Mouse (Mus musculus): ENCODE measurements around the gene Vmn1r87. TPM values are rescaled to one million over a fixed set of nuclear protein-coding genes. Genes with fewer than 3 reads are reported as not detected.
"Not testable (repeated sequence)": the region's sequence is repeated elsewhere in the genome, so short reads cannot be mapped to it uniquely, and the experiment has no call there.

Vmn1r87 gene
- total RNA-seq (2021) = not detected
- long read RNA-seq, experiment 1 = 0 reads
- long read RNA-seq, experiment 2 = 0 reads

DNA sequence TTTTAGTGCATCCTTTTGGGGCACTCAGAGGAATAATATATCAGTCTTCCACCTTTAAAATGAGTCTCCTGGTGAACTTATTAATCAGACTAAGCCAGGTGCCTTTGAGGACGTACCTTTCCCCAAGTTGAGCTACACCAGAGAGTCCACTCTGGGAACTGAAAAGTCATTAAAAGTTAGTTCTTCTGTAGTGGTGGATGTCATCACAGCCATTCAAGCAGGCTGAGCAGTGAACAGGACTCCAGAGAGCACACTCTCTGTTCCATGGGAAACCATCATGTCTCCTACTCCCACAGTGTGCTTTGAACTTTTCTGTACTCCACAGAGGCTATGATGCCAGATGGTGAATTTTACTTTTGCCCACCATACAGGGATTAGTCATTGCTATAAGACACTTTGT is at the start of gene Vmn1r87:
Vmn1r87 (minus strand) TSS at position 101 of the 400 bp plus-strand sequence.
- Histone ChIP-seq H3K4me3 (no peak within 1 kb of the TSS), H3K27ac (no peak within 1 kb of the TSS)
- intact Hi-C loops (cut with DNase I) = no loop called here
- DNase-seq = no peak
- no peak for TF ChIP-seq CTCF (IDR thresholded peaks at IDR 0.05)

GRCm38 (mm10) chr7:13159268-13159667 is 19.3 kb upstream of the Vmn1r87 start, which contains the start of gene Vmn1r88:
Vmn1r88 (plus strand) TSS chr7:13159568.
- Histone ChIP-seq H3K27ac (no peak within 1 kb of the TSS), H3K4me3 (no peak within 1 kb of the TSS)
- DNase-seq = no peak
- TF ChIP-seq CTCF (IDR thresholded peaks at IDR 0.05) = no peak
- intact Hi-C loops (cut with DNase I) = no loop called here

DNA sequence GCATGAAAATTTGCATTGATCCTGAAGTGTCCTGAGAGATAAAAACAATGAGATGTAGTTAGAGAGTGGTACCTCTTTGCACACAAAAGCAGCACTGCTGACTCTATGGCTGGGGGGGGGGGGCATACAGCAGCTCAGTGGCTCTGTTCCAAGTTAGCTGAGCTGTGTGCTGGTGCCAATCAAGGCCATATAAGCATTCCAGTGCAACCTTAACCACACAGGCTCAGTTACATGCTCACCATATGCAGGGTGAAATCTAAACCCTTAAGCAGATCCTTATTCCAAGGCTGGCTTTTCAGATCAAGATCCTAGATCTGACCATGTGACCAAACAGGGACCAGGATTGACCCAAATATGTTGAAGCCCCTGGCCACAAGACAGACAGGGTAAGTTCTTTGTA is 2.6 kb downstream of the Vmn1r87 start:
- intact Hi-C loops (cut with DNase I) = no loop called here
- TF ChIP-seq CTCF (IDR thresholded peaks at IDR 0.05) = no peak

GRCm38 (mm10) chr7:13131856-13132255 is 8.1 kb downstream of the Vmn1r87 start:
- H3K4me3 ChIP-seq = no peak overlapping the region
- TF ChIP-seq CTCF (IDR thresholded peaks at IDR 0.05) = no peak
- intact Hi-C loops (cut with DNase I) = no loop called here
- no peak overlapping the region for H3K27ac ChIP-seq
- DNase-seq = no peak

More for the DNA sequence above, 2.6 kb downstream of the Vmn1r87 start:
- H3K4me3 ChIP-seq = no peak overlapping the region
- DNase-seq = no peak
- no peak overlapping the region for H3K27ac ChIP-seq

- DNase-seq; H3K27ac ChIP-seq; H3K4me3 ChIP-seq; intact Hi-C loops (cut with DNase I): not testable (repeated sequence)
Observed at GRCm38 (mm10) chr7:13123554-13124153, 16.3 kb downstream of the Vmn1r87 start.

DNA sequence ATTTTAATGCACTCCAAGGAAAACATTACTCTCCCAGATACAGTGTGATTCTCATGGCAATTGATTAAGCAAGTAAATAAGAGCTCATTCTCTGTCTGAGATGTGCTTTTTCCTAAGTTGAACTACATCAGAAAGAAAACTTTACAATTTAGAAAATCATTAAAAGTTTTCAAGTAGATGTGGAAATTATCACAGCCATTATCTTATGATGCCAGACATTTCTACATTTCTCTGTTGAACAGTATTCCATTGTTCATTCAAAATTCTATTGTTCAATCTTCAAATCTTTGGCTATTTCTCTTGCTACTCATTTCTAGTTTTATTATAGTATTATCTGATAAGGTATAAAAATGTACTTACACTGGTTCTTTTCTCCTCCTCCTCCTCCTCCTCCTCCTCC is 20.1 kb downstream of the Vmn1r87 start, which contains the start of gene Vmn1r86:
Vmn1r86 (minus strand) TSS at position 101 of the 400 bp plus-strand sequence.
- Histone ChIP-seq H3K27ac (no peak within 1 kb of the TSS), H3K4me3 (no peak within 1 kb of the TSS)
- TF ChIP-seq CTCF (IDR thresholded peaks at IDR 0.05) = no peak
- DNase-seq = no peak
- intact Hi-C loops (cut with DNase I) = no loop called here

GRCm38 (mm10) chr7:13095073-13095472 is 44.9 kb downstream of the Vmn1r87 start, which contains the start of gene Vmn1r85:
Vmn1r85 (minus strand) TSS chr7:13095173.
- TF ChIP-seq CTCF (IDR thresholded peaks at IDR 0.05) = no peak
- DNase-seq = no peak
- Histone ChIP-seq H3K27ac (no peak within 1 kb of the TSS), H3K4me3 (no peak within 1 kb of the TSS)
- intact Hi-C loops (cut with DNase I) = no loop called here

Other genes with a start within 250 kb of the Vmn1r87 start
- gene Zscan22, start 242.3 kb downstream of the Vmn1r87 start, total RNA-seq (2021) = 1 to 10 TPM; 3.7 to 4.4 TPM
- 100 to 1,000 TPM; 574 to 617 TPM for gene Rps5, start 217.9 kb downstream of the Vmn1r87 start, total RNA-seq (2021)
- under 1 TPM; 0.31 to 0.81 TPM for gene Rnf225, start 212.7 kb downstream of the Vmn1r87 start, total RNA-seq (2021)
- gene Zfp324, start 174.3 kb downstream of the Vmn1r87 start, total RNA-seq (2021) = 1 to 10 TPM; 1.5 to 2.0 TPM
- 1 to 10 TPM; 2.7 TPM for gene Zfp446, start 162.3 kb downstream of the Vmn1r87 start, total RNA-seq (2021)
- gene Slc27a5, start 142.0 kb downstream of the Vmn1r87 start, total RNA-seq (2021) = under 1 TPM in 1 of 2 experiments, not detected in 1; 0.42 TPM
- gene Trim28, start 141.0 kb downstream of the Vmn1r87 start, total RNA-seq (2021) = 10 to 100 TPM; 71.3 to 71.5 TPM
- 1 to 10 TPM; 3.3 to 4.4 TPM for gene Zbtb45, start 130.1 kb downstream of the Vmn1r87 start, total RNA-seq (2021)
- gene Chmp2a, start 105.3 kb downstream of the Vmn1r87 start, total RNA-seq (2021) = 100 to 1,000 TPM in 1 of 2 experiments, 10 to 100 TPM in 1; 76.2 to 106 TPM
- gene Ube2m, start 101.9 kb downstream of the Vmn1r87 start, total RNA-seq (2021) = 100 to 1,000 TPM; 136 to 146 TPM
- gene Mzf1, start 85.4 kb downstream of the Vmn1r87 start, total RNA-seq (2021) = under 1 TPM; 0.51 to 0.92 TPM
- gene Vmn1r85, start 45.0 kb downstream of the Vmn1r87 start, total RNA-seq (2021) = not detected
- not detected for gene Vmn1r86, start 20.2 kb downstream of the Vmn1r87 start, total RNA-seq (2021)
- gene Vmn1r88, start 19.4 kb upstream of the Vmn1r87 start, total RNA-seq (2021) = under 1 TPM; 0.05 to 0.11 TPM
- gene Vmn1r89, start 72.9 kb upstream of the Vmn1r87 start, total RNA-seq (2021) = not detected
- 1 to 10 TPM; 1.1 to 1.4 TPM for gene Lig1, start 137.1 kb upstream of the Vmn1r87 start, total RNA-seq (2021)
- gene Zswim9, start 138.6 kb upstream of the Vmn1r87 start, total RNA-seq (2021) = 10 to 100 TPM; 12.6 to 14.5 TPM
- gene Pla2g4c, start 184.5 kb upstream of the Vmn1r87 start, total RNA-seq (2021) = under 1 TPM in 1 of 2 experiments, not detected in 1; 0.14 TPM

All from gastrocnemius, adult 2 months (tissue).